Mouse (Mus musculus): ENCODE measurements around the gene Cacna1d. TPM values are rescaled to one million over a fixed set of nuclear protein-coding genes. Genes with fewer than 3 reads are reported as not detected.
A peak's percentile ranks its signal among the peaks of the same experiment; 100 is the strongest.

The Cacna1d gene
- polyA plus RNA-seq, 1 experiment from 2014 or later: 0.38 TPM

DNA sequence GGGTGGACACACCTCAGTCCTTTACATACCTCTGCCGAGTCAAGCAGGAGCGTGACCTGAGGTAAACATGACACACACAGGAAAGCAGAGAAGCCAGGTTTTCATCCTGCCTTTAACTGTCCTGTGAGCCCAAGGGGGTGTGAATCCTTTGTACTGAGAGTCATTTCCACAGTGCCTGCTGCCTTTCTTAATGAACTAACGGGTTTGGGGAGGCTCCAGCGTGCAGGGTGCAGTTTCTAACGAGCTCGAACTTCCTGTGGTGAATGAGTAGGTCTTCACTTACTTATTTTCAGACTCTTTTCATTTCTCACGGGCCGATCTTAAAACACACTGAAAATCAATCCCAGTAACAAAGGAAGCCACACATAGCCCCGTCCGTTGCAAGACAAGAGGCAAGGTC, 476.8 kb downstream of the Cacna1d start:
- no peaks in the 10 kb centered on the region for H3K9me3 ChIP-seq (replicated peaks)
- peaks cover 10% of the 10 kb centered on the region for H3K27me3 ChIP-seq
- no peak overlapping the region for H3K4me3 ChIP-seq (replicated peaks)
- DNase-seq (no peak), ATAC-seq (ENCODE audit: low read depth) (no peak)
- no peak overlapping the region for H3K9ac ChIP-seq
- WGBS (ENCODE audit: insufficient replicate concordance): 58% methylated on average over 10 of the region's 10 CpGs
- H3K27ac ChIP-seq: no peak overlapping the region
- H3K4me2 ChIP-seq: no peak overlapping the region
- no peaks in the 10 kb centered on the region for H3K4me1 ChIP-seq (replicated peaks)
- no peaks in the 10 kb centered on the region for H3K36me3 ChIP-seq

GRCm38 (mm10) chr14:30011886-30012560, 479.2 kb downstream of the Cacna1d start:
- Histone ChIP-seq H3K9ac (no peak overlapping the region), H3K4me2 (no peak overlapping the region), H3K9me3 (replicated peaks) (no peaks in the 10 kb centered on the region), H3K36me3 (no peaks in the 10 kb centered on the region), H3K27me3 (peaks cover 29% of the 10 kb centered on the region), H3K4me3 (replicated peaks) (no peak overlapping the region), H3K27ac (no peak overlapping the region), H3K4me1 (replicated peaks) (peaks cover 9% of the 10 kb centered on the region; the same call in 1 of the 2 replicates)
- WGBS (ENCODE audit: insufficient replicate concordance): 60% methylated on average over 10 of the region's 10 CpGs
- no peak for ATAC-seq (ENCODE audit: low read depth)
- DNase-seq: no peak

GRCm38 (mm10) chr14:30009864-30010560, 481.2 kb downstream of the Cacna1d start:
- no peak for ATAC-seq (ENCODE audit: low read depth)
- no peak for DNase-seq
- no peaks in the 10 kb centered on the region for H3K36me3 ChIP-seq
- no peak overlapping the region for H3K4me3 ChIP-seq (replicated peaks)
- H3K4me2 ChIP-seq: 0 out of 2 replicates have a peak overlapping the region, but pooled peaks have one; percentile 62
- no peak overlapping the region for H3K9ac ChIP-seq
- peaks cover 29% of the 10 kb centered on the region for H3K27me3 ChIP-seq
- peaks cover 9% of the 10 kb centered on the region; the same call in 1 of the 2 replicates for H3K4me1 ChIP-seq (replicated peaks)
- WGBS (ENCODE audit: insufficient replicate concordance): 64% methylated on average over 10 of the region's 10 CpGs
- no peak overlapping the region for H3K27ac ChIP-seq
- H3K9me3 ChIP-seq (replicated peaks): no peaks in the 10 kb centered on the region

GRCm38 (mm10) chr14:30008733-30009575, 482.3 kb downstream of the Cacna1d start, which contains the start of the genes Il17rb and Chdh:
Gene Il17rb, minus strand, starts transcription at chr14:30008896.
Gene Chdh, plus strand, starts transcription at chr14:30009023.
- H3K36me3 ChIP-seq: no peaks in the 10 kb centered on the region
- H3K9me3 ChIP-seq (replicated peaks): no peaks in the 10 kb centered on the region
- peak within 1 kb of the TSS; percentile 62 for H3K4me2 ChIP-seq
- ATAC-seq (ENCODE audit: low read depth) (peak; percentile 63), DNase-seq (no peak)
- peak within 1 kb of the TSS; percentile 47 for H3K4me3 ChIP-seq (replicated peaks)
- H3K4me1 ChIP-seq (replicated peaks): peaks cover 9% of the 10 kb centered on the region; the same call in 1 of the 2 replicates
- WGBS (ENCODE audit: insufficient replicate concordance): 11% methylated on average over 51 of the region's 54 CpGs
- H3K27ac ChIP-seq: no peak within 1 kb of the TSS
- peaks cover 29% of the 10 kb centered on the region for H3K27me3 ChIP-seq
- H3K9ac ChIP-seq: peak within 1 kb of the TSS; percentile 43; the same call in 1 of the 2 replicates

GRCm38 (mm10) chr14:29999475-29999811, 491.8 kb downstream of the Cacna1d start:
- H3K27me3 ChIP-seq: no peaks in the 10 kb centered on the region
- H3K27ac ChIP-seq: no peak overlapping the region
- no peak overlapping the region for H3K9ac ChIP-seq
- no peak for ATAC-seq (ENCODE audit: low read depth)
- DNase-seq: no peak
- H3K4me2 ChIP-seq: no peak overlapping the region
- H3K9me3 ChIP-seq (replicated peaks): no peaks in the 10 kb centered on the region
- H3K4me3 ChIP-seq (replicated peaks): no peak overlapping the region
- H3K36me3 ChIP-seq: peaks cover 23% of the 10 kb centered on the region
- 40% methylated on average over 3 of the region's 3 CpGs for WGBS (ENCODE audit: insufficient replicate concordance)
- H3K4me1 ChIP-seq (replicated peaks): peaks cover 33% of the 10 kb centered on the region

DNA sequence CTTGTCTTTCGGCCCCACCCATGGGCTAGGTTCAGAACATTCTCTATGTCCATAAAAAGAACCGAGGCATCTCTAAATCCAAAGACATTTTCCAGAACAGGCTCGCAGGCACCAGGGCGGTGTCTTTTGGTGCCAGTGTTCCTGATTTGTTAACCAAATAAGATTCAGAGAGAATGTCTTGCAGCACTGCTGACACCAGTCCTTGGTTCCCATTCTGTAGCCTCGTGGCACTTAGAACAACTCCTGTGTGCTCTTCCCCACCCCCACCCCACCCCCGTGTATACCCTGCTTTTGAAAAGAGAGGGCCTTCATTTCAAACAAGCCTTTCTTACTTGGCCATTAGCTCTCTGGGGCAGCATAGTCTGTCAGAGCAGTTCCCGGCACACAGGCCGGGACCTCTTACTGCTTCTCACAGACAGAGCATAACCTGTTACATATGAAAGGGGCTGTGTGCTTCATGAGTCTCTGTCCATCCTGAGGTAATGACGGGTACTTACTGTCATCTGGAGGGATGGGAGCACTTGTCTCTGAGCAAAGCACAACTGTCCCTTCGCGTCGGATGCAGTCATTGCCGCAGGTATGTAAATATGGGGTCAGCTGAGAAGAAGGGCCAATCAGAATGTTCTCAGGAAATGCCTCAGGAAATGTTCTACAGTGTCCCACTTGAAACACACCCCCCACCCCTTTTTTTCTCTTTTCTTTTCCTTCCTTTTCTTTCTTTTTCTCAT, 492.3 kb downstream of the Cacna1d start:
- peaks cover 34% of the 10 kb centered on the region for H3K4me1 ChIP-seq (replicated peaks)
- H3K4me3 ChIP-seq (replicated peaks): no peak overlapping the region
- peaks cover 29% of the 10 kb centered on the region for H3K36me3 ChIP-seq
- H3K9ac ChIP-seq: no peak overlapping the region
- DNase-seq: no peak
- H3K4me2 ChIP-seq: no peak overlapping the region
- H3K27ac ChIP-seq: 0 out of 2 replicates have a peak overlapping the region, but pooled peaks have one; percentile 6
- no peaks in the 10 kb centered on the region for H3K9me3 ChIP-seq (replicated peaks)
- H3K27me3 ChIP-seq: no peaks in the 10 kb centered on the region
- 66% methylated on average over 13 of the region's 13 CpGs for WGBS (ENCODE audit: insufficient replicate concordance)
- ATAC-seq (ENCODE audit: low read depth): no peak

DNA sequence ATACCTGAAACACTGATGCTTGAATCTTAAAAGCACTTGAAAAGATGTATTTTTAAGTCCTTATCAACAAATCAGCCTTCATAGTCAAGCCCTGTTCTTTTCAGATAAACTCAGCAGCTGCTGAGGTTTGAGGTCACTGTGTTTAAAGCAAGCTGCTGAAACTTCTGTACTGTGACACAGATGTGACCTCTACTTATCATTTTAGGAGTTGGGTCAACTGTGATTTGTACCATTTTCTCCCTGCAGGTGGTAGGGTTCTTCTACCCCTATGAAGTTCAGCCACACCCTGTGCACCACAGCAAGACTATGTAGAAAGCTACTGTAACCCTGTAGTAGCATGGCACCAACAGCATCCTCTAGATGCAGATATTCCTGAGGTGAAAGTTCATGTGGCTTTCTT, 493.9 kb downstream of the Cacna1d start:
- Histone ChIP-seq H3K4me2 (no peak overlapping the region), H3K27me3 (no peaks in the 10 kb centered on the region), H3K9me3 (replicated peaks) (no peaks in the 10 kb centered on the region), H3K4me1 (replicated peaks) (peaks cover 36% of the 10 kb centered on the region), H3K4me3 (replicated peaks) (no peak overlapping the region), H3K27ac (no peak overlapping the region), H3K9ac (no peak overlapping the region), H3K36me3 (peaks cover 44% of the 10 kb centered on the region)
- ATAC-seq (ENCODE audit: low read depth): no peak
- no peak for DNase-seq

DNA sequence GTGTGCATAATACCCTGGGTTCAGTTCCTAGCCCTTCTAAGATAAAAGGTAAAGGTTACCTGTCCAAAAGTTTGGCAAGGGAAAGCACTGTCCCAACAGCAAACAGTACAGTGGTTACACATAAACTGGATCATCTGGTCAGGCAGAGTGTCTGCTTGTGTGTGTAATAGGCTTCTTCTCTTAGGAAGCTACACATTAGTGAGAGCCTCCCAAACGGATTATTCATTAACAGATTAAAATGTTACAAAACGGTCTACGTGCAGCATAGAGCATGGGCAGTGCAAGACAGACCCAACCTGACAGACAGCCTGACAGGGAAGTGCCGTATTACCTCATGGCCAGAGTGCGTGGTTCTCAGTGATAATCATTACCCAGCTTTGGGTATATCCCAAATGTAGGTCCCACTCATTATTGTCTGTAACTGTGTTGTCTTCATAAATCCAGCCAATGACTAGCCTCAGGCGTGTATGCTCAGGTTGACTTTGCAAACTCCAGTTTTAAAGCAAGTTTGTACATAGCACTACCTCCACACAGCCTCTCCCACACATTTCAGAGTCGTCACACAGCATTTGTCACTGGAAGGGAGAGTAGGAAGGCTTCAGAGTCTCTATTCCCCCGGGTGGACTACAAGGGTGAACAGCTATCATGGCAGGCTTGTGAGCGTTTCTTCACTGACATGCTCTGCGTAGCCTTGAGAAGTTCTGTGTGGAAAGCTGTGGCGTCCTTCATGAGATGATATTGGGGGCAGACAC, 495.1 kb downstream of the Cacna1d start:
- Histone ChIP-seq H3K9me3 (replicated peaks) (no peaks in the 10 kb centered on the region), H3K4me1 (replicated peaks) (peaks cover 36% of the 10 kb centered on the region), H3K9ac (no peak overlapping the region), H3K36me3 (peaks cover 54% of the 10 kb centered on the region), H3K4me3 (replicated peaks) (no peak overlapping the region), H3K27ac (peak overlapping the region; percentile 68), H3K27me3 (no peaks in the 10 kb centered on the region), H3K4me2 (no peak overlapping the region)
- ATAC-seq (ENCODE audit: low read depth): peak; percentile 82
- no peak for DNase-seq
- 75% methylated on average over 11 of the region's 11 CpGs for WGBS (ENCODE audit: insufficient replicate concordance)

DNA sequence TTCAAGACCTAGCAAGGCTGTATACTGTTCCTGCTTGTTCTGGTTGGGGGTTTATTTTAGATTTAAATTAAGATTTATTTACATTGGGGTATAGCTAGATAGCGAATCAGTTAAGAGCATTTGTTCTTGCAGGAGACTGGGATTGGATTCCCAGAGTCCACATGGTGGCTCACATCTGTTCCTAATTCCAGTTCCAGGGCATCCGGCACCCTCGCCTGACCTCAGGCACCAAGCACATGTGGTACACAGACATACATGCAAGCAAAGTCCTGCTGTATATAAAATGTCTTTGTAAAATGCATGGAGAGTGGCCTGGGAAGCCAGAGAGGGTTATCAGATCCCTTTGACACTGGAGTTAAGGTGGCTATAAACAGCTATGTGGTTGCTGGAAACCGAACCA, 496.3 kb downstream of the Cacna1d start:
- no peak for DNase-seq
- WGBS (ENCODE audit: insufficient replicate concordance): 85% methylated on average over 4 of the region's 4 CpGs
- H3K36me3 ChIP-seq: peaks cover 66% of the 10 kb centered on the region

More for the DNA sequence above, 496.3 kb downstream of the Cacna1d start:
- Histone ChIP-seq H3K4me2 (no peak overlapping the region), H3K27me3 (no peaks in the 10 kb centered on the region), H3K9ac (no peak overlapping the region), H3K27ac (peak overlapping the region; percentile 58; the same call in 1 of the 2 replicates), H3K4me1 (replicated peaks) (peaks cover 29% of the 10 kb centered on the region), H3K4me3 (replicated peaks) (no peak overlapping the region), H3K9me3 (replicated peaks) (no peaks in the 10 kb centered on the region)
- ATAC-seq (ENCODE audit: low read depth): no peak

Measured in liver, embryonic 13.5 days (tissue).